Mouse (Mus musculus) midbrain, postnatal 0 days (tissue): ENCODE data around the gene Srrm3. TPM values are rescaled to one million over a fixed set of nuclear protein-coding genes. Genes with fewer than 3 reads are reported as not detected.
A peak's percentile ranks its signal among the peaks of the same experiment; 100 is the strongest.

Experiments used
- ATAC-seq: fragments of 200-750 bp; cut with Nextera tagmentation; 2 replicates; pipeline ENCODE4 v1.8.0; 2017; ENCODE audit warnings: moderate number of reproducible peaks, mild to moderate bottlenecking, moderate TSS enrichment, moderate library complexity; ENCODE audit not compliant: low FRiP score
- DNase-seq: peaks from one replicate; pipeline ENCODE4 v3.0.0-alpha.2; 2015; ENCODE audit warnings: low spot score
- H3K27ac ChIP-seq: fragments of 300-500 bp; sonication (generic); 2 replicates; pipeline ENCODE4 v1.5.1; 2014; ENCODE audit warnings: low read depth, mild to moderate bottlenecking, low read length, mixed read lengths
- H3K27me3 ChIP-seq: fragments of 300-500 bp; sonication (generic); 2 replicates; pipeline ENCODE4 v1.6.1; 2014; ENCODE audit warnings: low read length, control low read depth, mixed read lengths; ENCODE audit not compliant: insufficient read depth
- H3K36me3 ChIP-seq: fragments of 300-500 bp; sonication (generic); 2 replicates; pipeline ENCODE4 v1.6.1; 2014; ENCODE audit warnings: low read length, control low read depth, mixed read lengths; ENCODE audit not compliant: insufficient read depth
- H3K4me1 ChIP-seq: fragments of 300-500 bp; sonication (generic); 2 replicates; pipeline ENCODE4 v1.6.1; 2014; ENCODE audit warnings: mild to moderate bottlenecking, control low read depth, antibody characterized with exemption, low read length, mixed read lengths; ENCODE audit not compliant: insufficient read depth
- H3K4me2 ChIP-seq: fragments of 300-500 bp; sonication (generic); 2 replicates; pipeline ENCODE4 v1.6.1; 2014; ENCODE audit warnings: low read depth, mild to moderate bottlenecking, low read length, mixed read lengths; ENCODE audit not compliant: poor library complexity, severe bottlenecking
- H3K4me3 ChIP-seq: fragments of 300-500 bp; sonication (generic); 2 replicates; pipeline ENCODE4 v1.5.1; 2014; ENCODE audit warnings: low read depth, mild to moderate bottlenecking, low read length, moderate library complexity
- H3K9ac ChIP-seq: fragments of 300-500 bp; sonication (generic); replicated peaks from 2 replicates; pipeline ENCODE4 v1.6.1; 2014; ENCODE audit warnings: mild to moderate bottlenecking, low read length, moderate library complexity, mixed read lengths; ENCODE audit not compliant: poor library complexity, severe bottlenecking
- H3K9me3 ChIP-seq: fragments of 300-500 bp; sonication (generic); 2 replicates; pipeline ENCODE4 v1.6.1; 2016; ENCODE audit warnings: low read length, control low read depth
- CTCF ChIP-seq: IDR thresholded peaks from 2 replicates; pipeline ENCODE4 v1.5.1; 2016; ENCODE audit warnings: antibody characterized with exemption, mild to moderate bottlenecking
- WGBS: fragments of 180-500 bp; shearing (Covaris S2); extraction: QIAGEN DNeasy Blood & Tissue Kit; methylation state at CpG from one replicate; pipeline ENCODE4 v1.1.7; 2014; 5-methylcytosine and 5-hydroxymethylcytosine counted together
- polyA plus RNA-seq: library from polyadenylated mRNA; unstranded; fragments of >200 nt; fragmentation: Nextera tagmentation; extraction: Ambion mirVana; gene quantifications from 2 replicates; pipeline ENCODE4 v1.2.1, GENCODE M21; 2015
- total RNA-seq: library from RNA; depleted of rRNA; stranded (reverse); fragments of >200 nt; gene quantifications from 2 replicates; pipeline ENCODE4 v1.2.3, GENCODE M21; 2014

Srrm3 gene
- total and polyA plus RNA-seq, 2 experiments from 2014 or later: 58.8 to 123 TPM

DNA sequence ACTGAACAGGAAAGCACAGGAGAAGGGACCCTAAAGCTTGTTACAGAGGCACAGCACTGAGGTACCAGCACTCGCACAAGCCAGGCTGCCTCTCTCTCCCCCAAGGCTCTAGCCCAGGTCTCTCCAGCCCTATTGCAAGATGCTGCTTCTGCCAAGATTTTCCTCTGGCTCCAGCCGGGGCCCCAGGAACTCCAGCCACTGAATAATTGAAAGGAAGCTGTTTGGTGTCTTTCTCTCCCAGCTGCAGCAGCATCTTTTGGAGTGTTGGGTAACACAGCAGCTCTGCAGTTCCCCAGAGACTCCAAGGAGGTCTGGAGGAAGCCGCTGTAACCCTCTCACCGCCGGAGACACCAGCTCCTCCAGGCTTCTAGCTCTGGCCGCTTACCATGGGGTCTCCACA is 19.5 kb downstream of the Srrm3 start:
- H3K4me1 ChIP-seq: peaks cover 17% of the 10 kb centered on the region; the same call in 1 of the 2 replicates
- 0 out of 2 replicates have a peak overlapping the region, but pooled peaks have one; percentile 0 for H3K9ac ChIP-seq
- H3K9me3 ChIP-seq: no peaks in the 10 kb centered on the region
- H3K36me3 ChIP-seq: 0 out of 2 replicates have a peak, but pooled peaks cover 6% of the 10 kb centered on the region
- TF ChIP-seq CTCF: no peak
- H3K27me3 ChIP-seq: no peaks in the 10 kb centered on the region
- no peak for ATAC-seq
- H3K4me3 ChIP-seq: no peak overlapping the region
- 0 out of 2 replicates have a peak overlapping the region, but pooled peaks have one; percentile 34 for H3K27ac ChIP-seq
- no peak overlapping the region for H3K4me2 ChIP-seq
- WGBS: 27% methylated on average over 6 of the region's 6 CpGs
- no peak for DNase-seq

DNA sequence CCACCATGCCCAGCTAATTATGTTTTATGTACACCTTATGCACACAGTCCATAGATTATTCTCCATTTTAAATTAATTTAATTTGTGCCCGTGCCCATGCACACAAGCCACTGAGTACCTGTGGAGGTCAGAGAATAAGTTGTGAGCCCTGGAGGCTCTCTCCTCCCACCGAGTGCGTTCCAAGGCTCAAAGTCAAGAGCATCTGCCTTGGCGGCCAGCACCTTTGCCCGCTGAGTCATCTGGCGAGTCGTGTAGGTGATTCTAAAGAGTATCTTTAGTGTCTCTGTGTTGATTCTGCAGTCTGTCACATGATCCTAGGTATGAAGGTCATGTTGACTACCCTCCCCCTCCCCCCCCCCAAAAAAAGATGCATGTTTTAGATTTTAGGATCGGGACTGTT is 22.7 kb downstream of the Srrm3 start:
- Histone ChIP-seq H3K27me3 (no peaks in the 10 kb centered on the region), H3K36me3 (0 out of 2 replicates have a peak, but pooled peaks cover 6% of the 10 kb centered on the region), H3K4me2 (no peak overlapping the region), H3K9me3 (no peaks in the 10 kb centered on the region), H3K9ac (no peak overlapping the region), H3K4me3 (no peak overlapping the region), H3K27ac (no peak overlapping the region), H3K4me1 (peaks cover 14% of the 10 kb centered on the region)
- ATAC-seq (no peak), DNase-seq (no peak)
- WGBS: 87% methylated on average over 8 of the region's 8 CpGs
- no peak for TF ChIP-seq CTCF

DNA sequence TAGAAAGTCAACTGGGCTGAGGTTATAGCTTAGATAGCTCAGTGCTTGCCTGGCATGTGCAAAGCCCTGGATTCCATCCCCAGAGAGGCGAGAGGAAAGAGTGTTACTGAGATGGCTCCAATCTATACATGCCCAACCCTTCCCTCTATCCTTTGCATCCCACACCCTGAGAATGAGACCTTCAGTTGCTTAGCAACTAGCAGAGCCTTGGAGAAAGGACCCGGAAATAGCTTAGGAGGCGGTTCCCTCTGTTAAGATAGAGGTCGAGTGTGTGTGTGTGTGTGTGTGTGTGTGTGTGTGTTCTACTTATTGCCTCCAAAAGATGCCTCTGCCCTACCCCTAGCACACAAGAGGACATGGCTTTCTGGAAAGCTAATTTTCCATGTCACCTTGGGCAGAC is 26.0 kb downstream of the Srrm3 start:
- Histone ChIP-seq H3K36me3 (no peaks in the 10 kb centered on the region), H3K9ac (no peak overlapping the region), H3K4me1 (peaks cover 13% of the 10 kb centered on the region), H3K27ac (peak overlapping the region; percentile 67), H3K27me3 (no peaks in the 10 kb centered on the region), H3K4me3 (no peak overlapping the region), H3K4me2 (no peak overlapping the region), H3K9me3 (no peaks in the 10 kb centered on the region)
- WGBS: 16% methylated on average over 4 of the region's 4 CpGs
- ATAC-seq: no peak
- no peak for TF ChIP-seq CTCF
- peak; percentile 66 for DNase-seq

DNA sequence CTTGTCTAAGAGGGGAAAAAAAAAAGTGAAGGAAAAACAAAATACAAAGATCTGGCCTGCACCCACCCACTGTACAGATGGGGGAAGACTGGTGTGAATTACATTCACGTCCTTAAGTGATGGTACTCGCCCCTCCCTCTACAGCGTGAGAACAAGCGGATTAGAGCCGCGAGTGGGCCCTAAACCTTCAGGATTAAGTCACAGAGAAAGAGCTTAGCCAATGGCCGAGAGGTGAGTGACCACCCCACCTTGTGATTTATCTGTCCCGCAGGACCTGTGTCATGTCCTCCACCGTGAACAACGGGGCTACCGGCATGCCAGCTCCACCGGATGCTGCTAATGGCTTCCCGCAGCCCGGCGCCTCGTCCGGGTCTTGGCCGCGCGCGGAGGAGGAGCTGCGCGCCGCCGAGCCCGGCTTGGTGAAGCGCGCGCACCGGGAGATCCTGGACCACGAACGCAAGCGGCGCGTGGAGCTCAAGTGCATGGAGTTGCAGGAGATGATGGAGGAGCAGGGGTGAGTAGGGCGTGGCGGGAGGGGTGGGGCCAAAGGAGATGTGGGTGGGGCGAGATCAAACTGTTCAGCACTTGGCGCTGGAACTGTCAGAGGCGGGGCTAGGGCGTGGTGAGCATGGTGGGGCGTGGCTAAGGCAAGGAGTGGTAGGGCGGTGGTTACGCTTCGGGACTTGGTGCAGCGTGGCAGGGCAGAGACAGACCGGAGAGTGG is 28.2 kb downstream of the Srrm3 start:
- Histone ChIP-seq H3K9me3 (no peaks in the 10 kb centered on the region), H3K9ac (peak overlapping the region; percentile 56), H3K36me3 (no peaks in the 10 kb centered on the region), H3K4me2 (peak overlapping the region; percentile 67), H3K27me3 (no peaks in the 10 kb centered on the region), H3K4me3 (peak overlapping the region; percentile 41), H3K4me1 (peaks cover 13% of the 10 kb centered on the region), H3K27ac (peak overlapping the region; percentile 68)
- WGBS: under 1% methylated on average over 47 of the region's 47 CpGs
- TF ChIP-seq CTCF: no peak
- ATAC-seq (peak; percentile 79), DNase-seq (peak; percentile 84)

DNA sequence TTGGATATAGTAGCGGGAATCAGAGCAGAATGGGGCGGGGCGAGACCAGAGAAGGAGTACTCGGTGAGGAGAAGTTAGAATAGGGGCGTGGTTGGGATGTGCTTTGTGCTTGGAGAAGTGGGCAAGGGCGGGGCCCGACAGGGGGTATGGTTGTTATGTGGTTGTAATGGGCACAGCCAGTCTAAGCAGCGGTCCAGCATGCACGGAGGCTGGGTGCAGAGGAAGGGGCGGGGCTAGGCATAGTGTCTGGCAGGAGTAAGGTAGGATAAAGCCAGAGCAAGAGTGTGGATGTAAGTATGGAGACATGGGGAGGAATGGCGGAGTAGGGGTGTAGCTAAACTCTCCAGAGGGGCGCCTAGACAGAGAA is 28.8 kb downstream of the Srrm3 start:
- no peak for TF ChIP-seq CTCF
- Histone ChIP-seq H3K4me3 (peak overlapping the region; percentile 41), H3K9me3 (no peaks in the 10 kb centered on the region), H3K27me3 (no peaks in the 10 kb centered on the region), H3K9ac (peak overlapping the region; percentile 56; the same call in 1 of the 2 replicates), H3K4me2 (peak overlapping the region; percentile 67), H3K27ac (peak overlapping the region; percentile 68), H3K36me3 (no peaks in the 10 kb centered on the region), H3K4me1 (peaks cover 13% of the 10 kb centered on the region)
- DNase-seq (no peak), ATAC-seq (peak; percentile 61)
- WGBS: 3% methylated on average over 12 of the region's 12 CpGs

DNA sequence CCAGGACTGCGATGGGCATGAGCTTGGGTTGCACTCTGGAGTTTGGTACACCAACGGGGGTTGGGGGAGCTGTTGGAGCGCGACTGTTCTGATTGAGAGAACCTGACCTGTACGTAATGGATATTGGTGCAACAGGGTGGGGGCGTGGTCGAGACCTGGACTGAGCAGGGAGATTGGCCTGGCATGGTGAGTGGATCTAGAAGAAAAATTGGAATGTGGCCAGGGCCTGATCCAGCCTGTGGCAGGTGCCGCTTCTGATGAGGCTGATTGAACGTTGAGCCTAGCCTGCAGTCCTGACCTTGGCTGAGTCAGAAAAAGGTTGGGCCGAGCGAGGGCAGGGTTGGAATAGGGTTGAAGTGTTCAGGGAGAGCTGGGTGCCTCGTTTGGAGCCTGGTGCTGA is 29.3 kb downstream of the Srrm3 start:
- H3K4me1 ChIP-seq: peaks cover 13% of the 10 kb centered on the region
- H3K9me3 ChIP-seq: no peaks in the 10 kb centered on the region
- peak overlapping the region; percentile 41 for H3K4me3 ChIP-seq
- peak overlapping the region; percentile 68 for H3K27ac ChIP-seq
- TF ChIP-seq CTCF: no peak
- WGBS: 30% methylated on average over 12 of the region's 12 CpGs
- DNase-seq: no peak
- no peaks in the 10 kb centered on the region for H3K36me3 ChIP-seq
- peak overlapping the region; percentile 67 for H3K4me2 ChIP-seq
- no peak overlapping the region; the same call in 1 of the 2 replicates for H3K9ac ChIP-seq
- ATAC-seq: no peak; the same call in 1 of the 2 replicates
- no peaks in the 10 kb centered on the region for H3K27me3 ChIP-seq
